Mouse (Mus musculus): ENCODE data around the gene Trp53. TPM values are rescaled to one million over a fixed set of nuclear protein-coding genes. Genes with fewer than 3 reads are reported as not detected.
A peak's percentile ranks its signal among the peaks of the same experiment; 100 is the strongest.
"Not testable (repeated sequence)": the region's sequence is repeated elsewhere in the genome, so short reads cannot be mapped to it uniquely, and the experiment has no call there.

Gene Trp53
- 82.6 and 86.5 TPM in 2 replicates for polyA plus RNA-seq (2015; fragmentation: Nextera tagmentation; extraction: Ambion mirVana)

- Histone ChIP-seq H3K27me3 (replicated peaks) (no peaks in the 10 kb centered on the region), H3K4me1 (peaks cover 39% of the 10 kb centered on the region), H3K9me3 (no peaks in the 10 kb centered on the region), H3K9ac (peak within 1 kb of the TSS; percentile 93), H3K4me2 (peak within 1 kb of the TSS; percentile 80), H3K36me3 (peaks cover 39% of the 10 kb centered on the region), H3K27ac (replicated peaks) (peak within 1 kb of the TSS; percentile 96), H3K4me3 (peak within 1 kb of the TSS; percentile 85)
- WGBS = under 1% methylated on average over 13 of the region's 13 CpGs
- ATAC-seq (ENCODE audit: extremely low read depth, insufficient number of reproducible peaks, low FRiP score, low TSS enrichment) = peak; percentile 25; the same call in 1 of the 2 replicates
Measured at GRCm38 (mm10) chr11:69580091-69580514, at the start of gene Trp53, which contains the start of gene Wrap53. TSS of gene Trp53 (plus strand) at chr11:69580359. TSS of gene Wrap53 (minus strand) at chr11:69580255.

GRCm38 (mm10) chr11:69530755-69531154, 49.4 kb upstream of the Trp53 start:
- not testable (repeated sequence) for H3K4me2 ChIP-seq; H3K9me3 ChIP-seq; ATAC-seq (ENCODE audit: extremely low read depth, insufficient number of reproducible peaks, low FRiP score, low TSS enrichment); H3K9ac ChIP-seq; H3K36me3 ChIP-seq; H3K4me3 ChIP-seq; H3K27ac ChIP-seq (replicated peaks)
- Histone ChIP-seq H3K27me3 (replicated peaks) (peaks cover 22% of the 10 kb centered on the region), H3K4me1 (peaks cover 12% of the 10 kb centered on the region; the same call in 1 of the 2 replicates)
- 78% methylated on average over 6 of the region's 6 CpGs for WGBS

GRCm38 (mm10) chr11:69532480-69533150, 47.5 kb upstream of the Trp53 start:
- no peak overlapping the region for H3K9ac ChIP-seq
- H3K27ac ChIP-seq (replicated peaks) = no peak overlapping the region
- no peak for ATAC-seq (ENCODE audit: extremely low read depth, insufficient number of reproducible peaks, low FRiP score, low TSS enrichment)
- H3K4me2 ChIP-seq = no peak overlapping the region
- 76% methylated on average over 7 of the region's 7 CpGs for WGBS
- no peak overlapping the region for H3K4me3 ChIP-seq
- H3K27me3 ChIP-seq (replicated peaks) = peaks cover 8% of the 10 kb centered on the region
- no peaks in the 10 kb centered on the region for H3K9me3 ChIP-seq
- no peaks in the 10 kb centered on the region for H3K36me3 ChIP-seq
- H3K4me1 ChIP-seq = peaks cover 4% of the 10 kb centered on the region; the same call in 1 of the 2 replicates

GRCm38 (mm10) chr11:69534990-69535389, 45.2 kb upstream of the Trp53 start:
- Histone ChIP-seq H3K9me3 (no peaks in the 10 kb centered on the region), H3K27me3 (replicated peaks) (peaks cover 4% of the 10 kb centered on the region; the same call in 1 of the 2 replicates), H3K4me1 (no peaks in the 10 kb centered on the region), H3K27ac (replicated peaks) (no peak overlapping the region), H3K4me2 (no peak overlapping the region), H3K36me3 (no peaks in the 10 kb centered on the region), H3K9ac (no peak overlapping the region), H3K4me3 (no peak overlapping the region)
- ATAC-seq (ENCODE audit: extremely low read depth, insufficient number of reproducible peaks, low FRiP score, low TSS enrichment) = no peak
- WGBS = 70% methylated on average over 1 of the region's 1 CpGs

- H3K4me1 ChIP-seq = no peaks in the 10 kb centered on the region
- H3K27me3 ChIP-seq (replicated peaks) = peaks cover 4% of the 10 kb centered on the region
- H3K9ac ChIP-seq = no peak overlapping the region
- H3K9me3 ChIP-seq = no peaks in the 10 kb centered on the region
- 64% methylated on average over 2 of the region's 2 CpGs for WGBS
- H3K27ac ChIP-seq (replicated peaks) = no peak overlapping the region
- H3K36me3 ChIP-seq = no peaks in the 10 kb centered on the region
- no peak overlapping the region for H3K4me3 ChIP-seq
- H3K4me2 ChIP-seq = no peak overlapping the region
- no peak for ATAC-seq (ENCODE audit: extremely low read depth, insufficient number of reproducible peaks, low FRiP score, low TSS enrichment)
Measured at GRCm38 (mm10) chr11:69540700-69541099, 39.5 kb upstream of the Trp53 start.

- 41% methylated on average over 1 of the region's 3 CpGs for WGBS
- not testable (repeated sequence) for H3K9ac ChIP-seq; H3K27ac ChIP-seq (replicated peaks); H3K4me1 ChIP-seq; ATAC-seq (ENCODE audit: extremely low read depth, insufficient number of reproducible peaks, low FRiP score, low TSS enrichment); H3K9me3 ChIP-seq; H3K36me3 ChIP-seq; H3K4me2 ChIP-seq; H3K4me3 ChIP-seq; H3K27me3 ChIP-seq (replicated peaks)
Measured at GRCm38 (mm10) chr11:69541741-69542140, 38.4 kb upstream of the Trp53 start.

GRCm38 (mm10) chr11:69543598-69543997, 36.6 kb upstream of the Trp53 start:
- Histone ChIP-seq H3K36me3 (no peaks in the 10 kb centered on the region), H3K27ac (replicated peaks) (no peak overlapping the region), H3K9me3 (no peaks in the 10 kb centered on the region), H3K4me3 (no peak overlapping the region), H3K4me2 (no peak overlapping the region), H3K27me3 (replicated peaks) (peaks cover 16% of the 10 kb centered on the region), H3K4me1 (peaks cover 14% of the 10 kb centered on the region), H3K9ac (no peak overlapping the region)
- 40% methylated on average over 3 of the region's 3 CpGs for WGBS
- ATAC-seq (ENCODE audit: extremely low read depth, insufficient number of reproducible peaks, low FRiP score, low TSS enrichment) = no peak

- no peak for ATAC-seq (ENCODE audit: extremely low read depth, insufficient number of reproducible peaks, low FRiP score, low TSS enrichment)
- WGBS = 28% methylated on average over 7 of the region's 7 CpGs
Measured at GRCm38 (mm10) chr11:69545957-69546356, 34.2 kb upstream of the Trp53 start.

GRCm38 (mm10) chr11:69546423-69547053, 33.6 kb upstream of the Trp53 start:
- H3K4me3 ChIP-seq = peak overlapping the region; percentile 61
- no peaks in the 10 kb centered on the region for H3K9me3 ChIP-seq
- H3K27me3 ChIP-seq (replicated peaks) = peaks cover 25% of the 10 kb centered on the region
- peak overlapping the region; percentile 93 for H3K4me2 ChIP-seq
- ATAC-seq (ENCODE audit: extremely low read depth, insufficient number of reproducible peaks, low FRiP score, low TSS enrichment) = peak; percentile 59; the same call in 1 of the 2 replicates
- WGBS = under 1% methylated on average over 44 of the region's 44 CpGs
- H3K36me3 ChIP-seq = no peaks in the 10 kb centered on the region
- H3K9ac ChIP-seq = peak overlapping the region; percentile 82
- H3K4me1 ChIP-seq = peaks cover 14% of the 10 kb centered on the region
- H3K27ac ChIP-seq (replicated peaks) = peak overlapping the region; percentile 70

More at GRCm38 (mm10) chr11:69545957-69546356, 34.2 kb upstream of the Trp53 start:
- H3K4me3 ChIP-seq = peak overlapping the region; percentile 61
- no peaks in the 10 kb centered on the region for H3K36me3 ChIP-seq
- peak overlapping the region; percentile 93 for H3K4me2 ChIP-seq
- H3K4me1 ChIP-seq = peaks cover 14% of the 10 kb centered on the region
- peak overlapping the region; percentile 70 for H3K27ac ChIP-seq (replicated peaks)
- peaks cover 25% of the 10 kb centered on the region for H3K27me3 ChIP-seq (replicated peaks)
- peak overlapping the region; percentile 82 for H3K9ac ChIP-seq
- H3K9me3 ChIP-seq = no peaks in the 10 kb centered on the region

GRCm38 (mm10) chr11:69547071-69547470, 33.1 kb upstream of the Trp53 start:
- no peak for ATAC-seq (ENCODE audit: extremely low read depth, insufficient number of reproducible peaks, low FRiP score, low TSS enrichment)
- 7% methylated on average over 15 of the region's 15 CpGs for WGBS
- Histone ChIP-seq H3K4me3 (peak overlapping the region; percentile 61), H3K36me3 (no peaks in the 10 kb centered on the region), H3K27me3 (replicated peaks) (peaks cover 25% of the 10 kb centered on the region), H3K27ac (replicated peaks) (peak overlapping the region; percentile 70), H3K9ac (peak overlapping the region; percentile 82), H3K4me2 (peak overlapping the region; percentile 93), H3K9me3 (no peaks in the 10 kb centered on the region), H3K4me1 (peaks cover 14% of the 10 kb centered on the region)

- Histone ChIP-seq H3K27ac (replicated peaks) (no peak within 1 kb of the TSS), H3K4me2 (no peak within 1 kb of the TSS), H3K27me3 (replicated peaks) (peaks cover 29% of the 10 kb centered on the region), H3K4me1 (peaks cover 19% of the 10 kb centered on the region), H3K36me3 (no peaks in the 10 kb centered on the region), H3K9me3 (no peaks in the 10 kb centered on the region), H3K9ac (no peak within 1 kb of the TSS), H3K4me3 (no peak within 1 kb of the TSS)
- whole genome bisulfite sequencing = 46% methylated on average over 12 of the region's 12 CpGs
- ATAC-seq (ENCODE audit: extremely low read depth, insufficient number of reproducible peaks, low FRiP score, low TSS enrichment) = no peak
Measured at GRCm38 (mm10) chr11:69549060-69549656, 31.0 kb upstream of the Trp53 start, which contains the start of gene Dnah2. TSS of gene Dnah2 (minus strand) at chr11:69549110.
